Mouse (Mus musculus) c-Kit-positive CD71-negative TER-119-negative erythroid progenitor cells, embryonic 14.5 days (primary cell): ENCODE data around the gene Zfp276.
"Not testable (repeated sequence)": the region's sequence is repeated elsewhere in the genome, so short reads cannot be mapped to it uniquely, and the experiment has no call there.

ENCODE experiments used
- DNase-seq: peaks from one replicate; pipeline ENCODE4 v3.0.0-alpha.2; 2013; ENCODE audit warnings: low read depth

The Zfp276 gene

GRCm38 (mm10) chr8:123244382-123244781 is 9.6 kb upstream of the Zfp276 start:
- no peak for DNase-seq

GRCm38 (mm10) chr8:123245543-123245942 is 8.5 kb upstream of the Zfp276 start:
- no peak for DNase-seq

GRCm38 (mm10) chr8:123247748-123248147 is 6.2 kb upstream of the Zfp276 start:
- DNase-seq = no peak

- DNase-seq = no peak
Measured at GRCm38 (mm10) chr8:123248596-123248995, 5.4 kb upstream of the Zfp276 start.

- DNase-seq = no peak
Measured at GRCm38 (mm10) chr8:123250940-123251339, 3.1 kb upstream of the Zfp276 start.

- no peak for DNase-seq
Measured at GRCm38 (mm10) chr8:123252925-123253324, 1.1 kb upstream of the Zfp276 start.

GRCm38 (mm10) chr8:123253451-123254098 is 420 bp upstream of the Zfp276 start:
- DNase-seq = no peak

- DNase-seq = no peak
Measured at GRCm38 (mm10) chr8:123255170-123255569, 1.2 kb downstream of the Zfp276 start.

GRCm38 (mm10) chr8:123257114-123257513 is 3.1 kb downstream of the Zfp276 start:
- DNase-seq = no peak

GRCm38 (mm10) chr8:123257593-123257992 is 3.6 kb downstream of the Zfp276 start:
- not testable (repeated sequence) for DNase-seq

GRCm38 (mm10) chr8:123267926-123268656 is 14.1 kb downstream of the Zfp276 start:
- no peak for DNase-seq

- no peak for DNase-seq
Measured at GRCm38 (mm10) chr8:123271147-123271546, 17.2 kb downstream of the Zfp276 start.

GRCm38 (mm10) chr8:123271901-123272300 is 17.9 kb downstream of the Zfp276 start:
- DNase-seq = no peak

GRCm38 (mm10) chr8:123274447-123274846 is 20.5 kb downstream of the Zfp276 start:
- no peak for DNase-seq

- no peak for DNase-seq
Measured at GRCm38 (mm10) chr8:123275096-123275495, 21.1 kb downstream of the Zfp276 start.

GRCm38 (mm10) chr8:123278445-123278844 is 24.4 kb downstream of the Zfp276 start:
- DNase-seq = no peak

GRCm38 (mm10) chr8:123279828-123280227 is 25.8 kb downstream of the Zfp276 start:
- no peak for DNase-seq

- no peak for DNase-seq
Measured at GRCm38 (mm10) chr8:123280302-123281094, 26.5 kb downstream of the Zfp276 start.

GRCm38 (mm10) chr8:123282994-123283393 is 29.0 kb downstream of the Zfp276 start:
- DNase-seq = not testable (repeated sequence)

GRCm38 (mm10) chr8:123283991-123284390 is 30.0 kb downstream of the Zfp276 start:
- no peak for DNase-seq

- no peak for DNase-seq
Measured at GRCm38 (mm10) chr8:123284493-123284892, 30.5 kb downstream of the Zfp276 start.

GRCm38 (mm10) chr8:123287362-123287761 is 33.4 kb downstream of the Zfp276 start:
- DNase-seq = no peak

GRCm38 (mm10) chr8:123290166-123290565 is 36.2 kb downstream of the Zfp276 start:
- DNase-seq = no peak
